Mouse (Mus musculus): ENCODE results near the gene Smoc1.

DNA sequence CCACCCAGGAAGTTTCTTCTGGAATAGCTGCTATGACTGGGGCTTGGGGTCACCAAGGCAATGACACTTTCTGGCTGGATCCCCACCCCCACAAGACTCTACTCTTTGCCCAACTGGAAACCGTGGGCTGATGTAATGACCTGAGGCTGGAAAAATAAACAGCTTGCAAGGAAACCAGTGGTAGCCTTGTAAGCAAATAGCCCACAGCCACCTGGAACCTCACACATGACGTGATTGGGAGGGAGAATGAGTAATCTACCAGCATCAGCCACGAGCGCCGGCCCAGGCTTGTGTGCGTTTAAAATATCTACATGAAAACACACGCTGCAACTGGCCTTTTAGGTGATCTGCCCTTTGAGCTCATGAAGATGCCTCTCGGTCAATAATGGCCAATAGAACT is 130.2 kb downstream of the Smoc1 start:
- no peak for TF ChIP-seq POLR2A (IDR thresholded peaks at IDR 0.05; ENCODE audit: control insufficient read depth, extremely low read depth, insufficient read depth, low read length, poor library complexity)
- TF ChIP-seq CTCF (IDR thresholded peaks at IDR 0.05; ENCODE audit: borderline replicate concordance, control insufficient read depth, extremely low read depth, insufficient read depth, low read length, poor library complexity) = no peak

Measured in thymus, adult 2 months (tissue).